Mouse (Mus musculus) lung, postnatal 0 days (tissue): ENCODE measurements around the gene B4galt1.

Experiments used
- CTCF ChIP-seq: IDR thresholded peaks from 2 replicates; pipeline ENCODE4 v1.5.1; 2016; ENCODE audit warnings: antibody characterized with exemption, mild to moderate bottlenecking
- EP300 ChIP-seq: IDR thresholded peaks from 2 replicates; pipeline ENCODE4 v1.6.1; 2016; ENCODE audit warnings: antibody characterized with exemption, mild to moderate bottlenecking, control low read depth

DNA sequence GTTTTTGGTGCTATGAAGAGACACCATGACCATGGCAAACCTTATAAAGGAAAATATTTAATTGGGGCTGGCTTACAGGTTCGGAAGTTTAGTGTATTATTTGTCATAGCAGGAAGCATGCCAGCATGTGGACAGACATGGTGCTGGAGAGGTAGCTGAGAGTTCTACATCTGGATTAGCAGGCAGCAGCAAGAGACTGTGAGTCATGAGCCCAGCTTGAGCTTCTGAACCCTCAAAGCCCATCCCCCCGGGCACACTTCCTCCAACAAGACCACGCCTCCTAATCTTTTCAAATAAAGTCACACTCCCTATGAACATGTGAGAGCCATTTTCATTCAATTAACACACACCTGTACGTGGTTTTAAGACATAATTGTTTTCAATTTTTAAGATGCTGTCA lies 77.4 kb downstream of the B4galt1 start:
- no peak for TF ChIP-seq CTCF
- TF ChIP-seq EP300: no peak
